Mouse (Mus musculus) forebrain, embryonic 15.5 days (tissue): ENCODE data around the gene 1700061G19Rik. TPM values are rescaled to one million over a fixed set of nuclear protein-coding genes. Genes with fewer than 3 reads are reported as not detected.

ENCODE experiments used
- ATAC-seq: fragments of 200-750 bp; cut with Nextera tagmentation; replicated peaks from 2 replicates; pipeline ENCODE4 v1.8.0; 2017; ENCODE audit warnings: mild to moderate bottlenecking, moderate TSS enrichment, moderate library complexity
- H3K27ac ChIP-seq: fragments of 300-500 bp; sonication (generic); replicated peaks from 2 replicates; pipeline ENCODE4 v1.5.1; 2015; ENCODE audit warnings: mild to moderate bottlenecking, inconsistent platforms
- H3K27me3 ChIP-seq: fragments of 300-500 bp; sonication (generic); 2 replicates; pipeline ENCODE4 v1.6.1; 2015; ENCODE audit warnings: inconsistent platforms
- H3K36me3 ChIP-seq: fragments of 300-500 bp; sonication (generic); 2 replicates; pipeline ENCODE4 v1.6.1; 2015; ENCODE audit warnings: mild to moderate bottlenecking, inconsistent platforms
- H3K4me1 ChIP-seq: fragments of 300-500 bp; sonication (generic); 2 replicates; pipeline ENCODE4 v1.6.1; 2015; ENCODE audit warnings: inconsistent platforms
- H3K4me2 ChIP-seq: fragments of 300-500 bp; sonication (generic); replicated peaks from 2 replicates; pipeline ENCODE4 v1.6.1; 2015; ENCODE audit warnings: mild to moderate bottlenecking, inconsistent platforms
- H3K4me3 ChIP-seq: fragments of 300-500 bp; sonication (generic); 2 replicates; pipeline ENCODE4 v1.5.1; 2015; ENCODE audit warnings: mild to moderate bottlenecking, inconsistent platforms
- H3K9ac ChIP-seq: fragments of 300-500 bp; sonication (generic); replicated peaks from 2 replicates; pipeline ENCODE4 v1.6.1; 2015; ENCODE audit warnings: mild to moderate bottlenecking, inconsistent platforms
- H3K9me3 ChIP-seq: fragments of 300-500 bp; sonication (generic); 2 replicates; pipeline ENCODE4 v1.6.1; 2016; ENCODE audit warnings: inconsistent platforms
- WGBS: fragments of 180-500 bp; shearing (Covaris S2); methylation state at CpG from one replicate; pipeline ENCODE4 v1.1.7; 2015; ENCODE audit warnings: mixed read lengths; 5-methylcytosine and 5-hydroxymethylcytosine counted together
- polyA plus RNA-seq: library from polyadenylated mRNA; unstranded; fragments of >200 nt; fragmentation: Nextera tagmentation; extraction: Ambion mirVana; gene quantifications from 2 replicates; pipeline ENCODE4 v1.2.1, GENCODE M21; 2015

Gene 1700061G19Rik
- polyA plus RNA-seq, 1 experiment from 2014 or later = 0.50 TPM

DNA sequence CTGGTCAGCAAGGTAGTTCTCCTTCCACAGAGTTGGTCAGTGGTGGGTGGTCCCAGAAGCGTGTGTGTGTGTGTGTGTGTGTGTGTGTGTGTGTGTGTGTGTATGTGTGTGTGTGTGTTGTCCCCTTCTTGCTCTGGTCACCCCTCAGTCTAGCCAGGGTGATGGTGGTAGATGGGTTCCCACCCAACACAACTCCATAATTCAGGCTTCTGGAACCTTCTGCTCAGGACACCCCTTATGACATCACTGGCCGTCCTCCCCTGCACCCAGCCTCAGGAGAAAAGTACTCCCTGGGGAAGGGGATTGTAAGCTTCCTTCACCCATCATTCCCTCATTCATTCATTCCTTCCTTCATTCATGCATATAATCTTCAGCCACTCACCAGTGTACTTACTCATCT, 1.0 kb upstream of the 1700061G19Rik start, which contains the start of gene Acsbg2:
TSS of gene Acsbg2 (minus strand) at position 211 of the 400 bp plus-strand sequence.
- H3K9ac ChIP-seq = no peak within 1 kb of the TSS
- H3K4me1 ChIP-seq = no peaks in the 10 kb centered on the region
- no peak within 1 kb of the TSS for H3K4me3 ChIP-seq
- H3K36me3 ChIP-seq = no peaks in the 10 kb centered on the region
- no peak within 1 kb of the TSS for H3K4me2 ChIP-seq
- no peak for ATAC-seq
- 100% methylated on average over 2 of the region's 2 CpGs for WGBS
- H3K9me3 ChIP-seq = no peaks in the 10 kb centered on the region
- H3K27ac ChIP-seq = no peak within 1 kb of the TSS
- no peaks in the 10 kb centered on the region for H3K27me3 ChIP-seq

DNA sequence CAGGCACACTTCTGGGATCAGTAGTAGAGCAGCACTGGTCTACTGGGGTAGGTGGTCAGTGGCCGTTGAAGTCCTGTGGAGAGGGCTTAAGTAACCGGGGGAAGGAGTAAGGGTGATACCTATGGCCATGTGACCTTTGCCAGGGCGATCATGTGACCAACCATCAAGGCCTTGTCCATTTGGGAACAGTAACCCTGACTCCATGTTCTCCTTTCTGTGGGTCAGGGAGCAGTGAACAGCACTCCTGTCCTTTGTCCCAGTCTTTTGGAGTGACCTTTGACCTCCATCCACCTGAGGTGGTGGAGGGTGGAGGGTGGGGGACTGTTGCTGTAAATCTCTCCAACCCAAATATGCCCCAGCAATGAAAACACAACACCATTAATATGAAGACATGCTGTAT, 1.2 kb downstream of the 1700061G19Rik start:
- H3K27ac ChIP-seq = no peak overlapping the region
- H3K36me3 ChIP-seq = no peaks in the 10 kb centered on the region
- no peak overlapping the region for H3K4me2 ChIP-seq
- 85% methylated on average over 3 of the region's 3 CpGs for WGBS
- no peak overlapping the region for H3K9ac ChIP-seq
- H3K27me3 ChIP-seq = no peaks in the 10 kb centered on the region
- ATAC-seq = no peak
- H3K4me3 ChIP-seq = no peak overlapping the region
- H3K4me1 ChIP-seq = no peaks in the 10 kb centered on the region
- H3K9me3 ChIP-seq = no peaks in the 10 kb centered on the region

DNA sequence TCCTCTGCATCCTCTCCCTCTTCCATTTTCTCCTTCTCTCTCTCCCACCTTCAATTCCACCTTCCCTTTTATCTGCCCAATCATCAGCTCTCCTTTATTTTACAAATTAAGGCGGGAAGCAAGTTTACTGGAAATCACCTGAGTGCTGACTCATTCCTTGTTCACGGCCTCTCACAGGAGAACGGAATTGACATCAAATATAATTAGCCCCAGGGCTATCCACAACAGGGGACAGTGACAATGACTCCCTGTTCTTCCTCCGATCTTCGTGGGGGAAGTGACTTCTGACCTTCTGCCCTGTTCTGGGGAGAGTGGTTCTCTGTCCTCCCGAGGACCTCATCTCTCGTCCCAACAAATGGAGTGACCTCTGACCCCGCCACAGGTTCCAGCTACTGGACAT, 1.7 kb downstream of the 1700061G19Rik start:
- Histone ChIP-seq H3K4me3 (no peak overlapping the region), H3K9me3 (no peaks in the 10 kb centered on the region), H3K4me1 (no peaks in the 10 kb centered on the region), H3K36me3 (no peaks in the 10 kb centered on the region), H3K9ac (no peak overlapping the region), H3K27me3 (no peaks in the 10 kb centered on the region), H3K4me2 (no peak overlapping the region), H3K27ac (no peak overlapping the region)
- no peak for ATAC-seq
- 72% methylated on average over 8 of the region's 8 CpGs for WGBS

- no peak overlapping the region for H3K9ac ChIP-seq
- ATAC-seq = no peak
- no peak overlapping the region for H3K4me3 ChIP-seq
- 91% methylated on average over 19 of the region's 19 CpGs for WGBS
- no peaks in the 10 kb centered on the region for H3K36me3 ChIP-seq
- H3K27me3 ChIP-seq = no peaks in the 10 kb centered on the region
- no peak overlapping the region for H3K4me2 ChIP-seq
- H3K27ac ChIP-seq = no peak overlapping the region
- H3K9me3 ChIP-seq = no peaks in the 10 kb centered on the region
- no peaks in the 10 kb centered on the region for H3K4me1 ChIP-seq
These were observed 2.1 kb downstream of the 1700061G19Rik start for GRCm38 (mm10) chr17:56877426-56877825.

GRCm38 (mm10) chr17:56883612-56884011, 8.3 kb downstream of the 1700061G19Rik start:
- Histone ChIP-seq H3K4me1 (no peaks in the 10 kb centered on the region), H3K27me3 (no peaks in the 10 kb centered on the region), H3K4me2 (peak overlapping the region; percentile 23), H3K4me3 (peak overlapping the region; percentile 1; the same call in 1 of the 2 replicates), H3K36me3 (no peaks in the 10 kb centered on the region), H3K9me3 (no peaks in the 10 kb centered on the region; the same call in 1 of the 2 replicates), H3K9ac (no peak overlapping the region), H3K27ac (no peak overlapping the region)
- WGBS = 55% methylated on average over 17 of the region's 17 CpGs
- no peak for ATAC-seq

GRCm38 (mm10) chr17:56884331-56884730, 9.1 kb downstream of the 1700061G19Rik start:
- Histone ChIP-seq H3K4me1 (no peaks in the 10 kb centered on the region), H3K27me3 (no peaks in the 10 kb centered on the region), H3K27ac (no peak overlapping the region), H3K9ac (no peak overlapping the region), H3K36me3 (peaks cover 1% of the 10 kb centered on the region; the same call in 1 of the 2 replicates), H3K4me2 (no peak overlapping the region), H3K4me3 (no peak overlapping the region), H3K9me3 (no peaks in the 10 kb centered on the region; the same call in 1 of the 2 replicates)
- 72% methylated on average over 5 of the region's 5 CpGs for WGBS
- ATAC-seq = no peak

DNA sequence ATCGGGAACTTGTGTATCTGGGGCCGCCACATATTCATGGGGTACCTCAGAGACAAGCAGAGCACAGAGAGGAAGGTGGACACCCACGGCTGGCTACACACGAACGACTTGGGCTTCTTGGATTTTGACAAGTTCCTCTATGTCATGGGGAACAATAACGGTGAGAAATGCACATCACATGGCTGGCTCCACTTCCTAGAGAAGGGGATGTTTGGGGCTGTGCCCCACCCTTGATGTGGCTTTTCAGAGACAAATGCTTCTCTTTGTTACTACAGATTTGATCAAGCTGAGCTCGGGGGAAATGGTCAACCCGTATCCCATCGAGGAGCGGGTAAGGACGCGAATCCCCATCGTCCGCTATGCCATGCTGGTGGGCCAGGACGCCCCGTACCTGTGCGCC, 9.5 kb downstream of the 1700061G19Rik start:
- Histone ChIP-seq H3K36me3 (peaks cover 5% of the 10 kb centered on the region), H3K27ac (no peak overlapping the region), H3K4me3 (no peak overlapping the region), H3K4me2 (no peak overlapping the region), H3K4me1 (no peaks in the 10 kb centered on the region), H3K27me3 (no peaks in the 10 kb centered on the region), H3K9me3 (no peaks in the 10 kb centered on the region; the same call in 1 of the 2 replicates), H3K9ac (no peak overlapping the region)
- 93% methylated on average over 17 of the region's 17 CpGs for WGBS
- ATAC-seq = 0 out of 2 replicates have a peak, but pooled peaks have one; percentile 42

DNA sequence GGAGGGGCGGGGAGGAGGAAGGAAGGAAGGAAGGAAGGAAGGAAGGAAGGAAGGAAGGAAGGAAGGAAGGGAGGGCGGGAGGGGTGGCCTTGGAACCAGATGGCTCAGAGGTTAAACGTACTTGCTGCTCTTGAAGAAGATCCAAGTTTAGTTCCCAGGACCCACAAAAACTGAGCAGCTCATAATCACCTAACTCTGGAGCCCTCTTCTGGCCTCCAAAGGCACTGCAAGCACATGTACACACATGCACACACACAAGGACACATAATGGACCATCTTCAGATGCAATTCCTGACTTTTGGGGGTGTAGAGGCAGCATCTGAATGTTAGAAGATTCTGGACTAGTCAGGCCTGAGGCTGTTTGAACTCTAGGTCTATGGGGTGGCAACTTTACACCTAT, 12.8 kb downstream of the 1700061G19Rik start:
- no peaks in the 10 kb centered on the region for H3K27me3 ChIP-seq
- H3K36me3 ChIP-seq = peaks cover 30% of the 10 kb centered on the region
- no peak overlapping the region for H3K4me2 ChIP-seq
- no peaks in the 10 kb centered on the region for H3K4me1 ChIP-seq
- H3K9ac ChIP-seq = no peak overlapping the region
- WGBS = 95% methylated on average over 2 of the region's 3 CpGs
- H3K4me3 ChIP-seq = no peak overlapping the region
- no peak for ATAC-seq
- H3K27ac ChIP-seq = no peak overlapping the region
- peaks cover 3% of the 10 kb centered on the region; the same call in 1 of the 2 replicates for H3K9me3 ChIP-seq

DNA sequence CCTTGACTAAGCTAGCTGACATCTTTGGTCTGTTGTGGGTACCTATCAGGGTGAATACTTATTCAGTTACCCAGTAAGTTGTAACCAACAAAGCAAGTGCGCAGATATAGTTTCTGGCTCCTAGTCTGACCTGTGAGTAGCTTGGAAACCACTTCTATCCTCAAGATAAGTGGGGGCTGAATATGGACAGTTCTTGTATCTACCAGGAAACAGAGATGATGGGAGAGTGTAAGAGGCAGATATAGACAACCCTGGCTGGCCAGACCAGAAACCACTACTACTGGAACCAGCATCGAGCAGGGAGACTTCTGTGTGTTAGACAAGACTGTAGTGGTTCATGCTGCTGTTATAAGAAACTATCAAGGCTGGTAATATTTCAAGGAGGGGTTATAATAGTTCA, 14.7 kb downstream of the 1700061G19Rik start:
- Histone ChIP-seq H3K27ac (no peak overlapping the region), H3K4me1 (no peaks in the 10 kb centered on the region)

DNA sequence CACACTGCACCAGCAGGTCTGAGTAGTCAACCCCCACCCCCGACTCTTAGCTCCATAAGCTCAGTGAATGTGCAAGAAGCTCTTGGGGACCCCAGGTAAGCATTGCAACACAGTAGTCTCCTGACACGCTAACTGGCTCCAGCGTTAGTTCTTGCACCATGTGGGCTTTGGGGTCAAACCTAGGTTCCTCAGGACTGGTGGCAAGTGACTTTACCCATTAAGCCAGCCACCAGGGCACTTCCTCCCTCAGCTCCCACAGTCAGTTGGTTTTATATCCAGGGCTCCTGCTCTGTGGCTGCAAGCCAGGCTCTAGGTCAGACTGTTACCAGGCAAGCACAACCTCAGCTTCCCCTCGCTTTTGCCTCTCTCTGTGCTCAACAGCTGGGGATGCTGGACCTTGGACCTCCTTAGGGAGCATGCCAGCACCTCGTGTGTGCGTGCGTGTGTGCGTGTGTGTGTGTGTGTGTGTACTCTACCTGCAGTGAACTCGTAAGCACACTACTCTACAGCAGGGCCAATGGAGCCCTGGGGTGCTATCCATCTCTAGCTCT, 20.2 kb downstream of the 1700061G19Rik start:
- H3K9ac ChIP-seq = no peak overlapping the region
- H3K27me3 ChIP-seq = no peaks in the 10 kb centered on the region
- 95% methylated on average over 9 of the region's 9 CpGs for WGBS
- H3K36me3 ChIP-seq = peaks cover 70% of the 10 kb centered on the region
- peaks cover 3% of the 10 kb centered on the region; the same call in 1 of the 2 replicates for H3K9me3 ChIP-seq
- H3K4me2 ChIP-seq = no peak overlapping the region
- H3K4me3 ChIP-seq = no peak overlapping the region
- ATAC-seq = no peak
- no peak overlapping the region for H3K27ac ChIP-seq
- peaks cover 18% of the 10 kb centered on the region for H3K4me1 ChIP-seq

More for the DNA sequence above, 14.7 kb downstream of the 1700061G19Rik start:
- H3K9ac ChIP-seq = no peak overlapping the region
- no peak for ATAC-seq
- no peak overlapping the region for H3K4me3 ChIP-seq
- H3K9me3 ChIP-seq = peaks cover 3% of the 10 kb centered on the region; the same call in 1 of the 2 replicates
- H3K4me2 ChIP-seq = no peak overlapping the region
- no peaks in the 10 kb centered on the region for H3K27me3 ChIP-seq
- WGBS = 94% methylated on average over 2 of the region's 2 CpGs
- H3K36me3 ChIP-seq = peaks cover 50% of the 10 kb centered on the region

- Histone ChIP-seq H3K4me1 (peaks cover 18% of the 10 kb centered on the region), H3K9ac (no peak overlapping the region), H3K4me3 (no peak overlapping the region), H3K9me3 (peaks cover 1% of the 10 kb centered on the region; the same call in 1 of the 2 replicates), H3K4me2 (no peak overlapping the region), H3K27me3 (no peaks in the 10 kb centered on the region), H3K27ac (peak overlapping the region; percentile 81), H3K36me3 (peaks cover 70% of the 10 kb centered on the region)
- peak; percentile 73 for ATAC-seq
- WGBS = 55% methylated on average over 6 of the region's 6 CpGs
These were observed 21.3 kb downstream of the 1700061G19Rik start for GRCm38 (mm10) chr17:56896513-56897129.

DNA sequence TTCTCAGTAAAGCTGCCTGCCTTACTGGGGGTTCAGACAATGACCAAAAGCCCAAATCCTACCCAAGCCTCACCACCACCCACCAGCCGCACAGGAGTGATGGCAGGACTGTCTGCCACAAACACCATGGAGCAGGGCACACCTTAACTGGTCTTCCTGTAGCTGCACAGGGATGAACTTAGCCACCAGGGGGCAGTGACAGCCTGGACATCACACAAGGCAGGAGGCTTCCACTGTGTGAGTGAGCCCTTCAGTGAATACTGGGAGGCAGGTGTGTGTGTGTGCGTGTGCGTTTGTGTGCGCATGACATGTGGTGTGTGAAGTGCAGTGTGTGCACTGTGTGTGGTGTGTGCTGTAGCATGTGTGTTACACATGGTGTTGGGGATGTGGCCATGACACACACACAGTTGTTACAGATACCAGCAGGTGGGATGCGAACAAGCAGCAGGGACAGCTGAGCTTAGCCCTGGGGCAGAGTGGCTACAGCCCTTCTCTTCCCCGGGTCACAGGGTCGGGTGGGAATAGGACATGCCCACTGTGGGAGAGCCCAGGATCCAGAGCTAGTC, 22.4 kb downstream of the 1700061G19Rik start:
- peaks cover 70% of the 10 kb centered on the region for H3K36me3 ChIP-seq
- peak overlapping the region; percentile 81 for H3K27ac ChIP-seq

More for the DNA sequence above, 22.4 kb downstream of the 1700061G19Rik start:
- peak; percentile 72 for ATAC-seq
- no peaks in the 10 kb centered on the region for H3K27me3 ChIP-seq
- no peak overlapping the region for H3K9ac ChIP-seq
- H3K4me3 ChIP-seq = no peak overlapping the region
- no peaks in the 10 kb centered on the region for H3K9me3 ChIP-seq
- WGBS = 81% methylated on average over 7 of the region's 7 CpGs
- H3K4me1 ChIP-seq = peaks cover 18% of the 10 kb centered on the region
- no peak overlapping the region for H3K4me2 ChIP-seq
